Mouse (Mus musculus) stomach, embryonic 14.5 days (tissue): ENCODE measurements around the gene Gm21985. TPM values are rescaled to one million over a fixed set of nuclear protein-coding genes. Genes with fewer than 3 reads are reported as not detected.
A peak's percentile ranks its signal among the peaks of the same experiment; 100 is the strongest.

Experiments used
- ATAC-seq: fragments of 200-750 bp; cut with Nextera tagmentation; 2 replicates; pipeline ENCODE4 v1.8.0; 2017; ENCODE audit warnings: low read depth, moderate TSS enrichment; ENCODE audit not compliant: insufficient number of reproducible peaks, insufficient read depth, low FRiP score
- H3K27ac ChIP-seq: fragments of 300-500 bp; sonication (generic); 2 replicates; pipeline ENCODE4 v1.5.1; 2014; ENCODE audit warnings: mild to moderate bottlenecking, low read length, moderate library complexity, mixed read lengths
- H3K27me3 ChIP-seq: fragments of 300-500 bp; sonication (generic); 2 replicates; pipeline ENCODE4 v1.6.1; 2014; ENCODE audit warnings: low read length, control low read depth, mixed read lengths; ENCODE audit not compliant: control insufficient read depth, insufficient read depth
- H3K36me3 ChIP-seq: fragments of 300-500 bp; sonication (generic); 2 replicates; pipeline ENCODE4 v1.6.1; 2014; ENCODE audit warnings: mild to moderate bottlenecking, control low read depth, low read length, moderate library complexity, mixed read lengths; ENCODE audit not compliant: control insufficient read depth, insufficient read depth
- H3K4me1 ChIP-seq: fragments of 300-500 bp; sonication (generic); 2 replicates; pipeline ENCODE4 v1.6.1; 2014; ENCODE audit warnings: low read length, control low read depth, mixed read lengths; ENCODE audit not compliant: control insufficient read depth, insufficient read depth
- H3K4me2 ChIP-seq: fragments of 300-500 bp; sonication (generic); replicated peaks from 2 replicates; pipeline ENCODE4 v1.6.1; 2014; ENCODE audit warnings: low read depth, low read length, control low read depth
- H3K4me3 ChIP-seq: fragments of 300-500 bp; sonication (generic); 2 replicates; pipeline ENCODE4 v1.5.1; 2014; ENCODE audit warnings: low read depth, low read length, control low read depth
- H3K9ac ChIP-seq: fragments of 300-500 bp; sonication (generic); replicated peaks from 2 replicates; pipeline ENCODE4 v1.6.1; 2014; ENCODE audit warnings: low read depth, mild to moderate bottlenecking, control low read depth, low read length, moderate library complexity, mixed read lengths
- H3K9me3 ChIP-seq: fragments of 300-500 bp; sonication (generic); 2 replicates; pipeline ENCODE4 v1.6.1; 2016; ENCODE audit warnings: low read depth, low read length, control low read depth; ENCODE audit not compliant: control insufficient read depth
- WGBS: fragments of 180-500 bp; shearing (Covaris S2); extraction: QIAGEN DNeasy Blood & Tissue Kit; methylation state at CpG from one replicate; pipeline ENCODE4 v1.1.7; 2014; 5-methylcytosine and 5-hydroxymethylcytosine counted together
- polyA plus RNA-seq: library from polyadenylated mRNA; unstranded; fragments of >200 nt; fragmentation: Nextera tagmentation; extraction: Ambion mirVana; gene quantifications from 2 replicates; pipeline ENCODE4 v1.2.1, GENCODE M21; 2014

The Gm21985 gene
- polyA plus RNA-seq, 1 experiment from 2014 or later = not detected

GRCm38 (mm10) chr2:112378973-112379898 lies 113.1 kb downstream of the Gm21985 start, which contains the start of gene Katnbl1:
Katnbl1 (plus strand) TSS chr2:112379211.
- H3K4me3 ChIP-seq = peak within 1 kb of the TSS; percentile 78
- ATAC-seq = peak; percentile 99
- H3K36me3 ChIP-seq = no peaks in the 10 kb centered on the region
- H3K4me1 ChIP-seq = peaks cover 8% of the 10 kb centered on the region; the same call in 1 of the 2 replicates
- peak within 1 kb of the TSS; percentile 83 for H3K9ac ChIP-seq
- peak within 1 kb of the TSS; percentile 72 for H3K4me2 ChIP-seq
- under 1% methylated on average over 66 of the region's 72 CpGs for whole genome bisulfite sequencing
- no peaks in the 10 kb centered on the region for H3K27me3 ChIP-seq
- H3K27ac ChIP-seq = peak within 1 kb of the TSS; percentile 80
- H3K9me3 ChIP-seq = no peaks in the 10 kb centered on the region

DNA sequence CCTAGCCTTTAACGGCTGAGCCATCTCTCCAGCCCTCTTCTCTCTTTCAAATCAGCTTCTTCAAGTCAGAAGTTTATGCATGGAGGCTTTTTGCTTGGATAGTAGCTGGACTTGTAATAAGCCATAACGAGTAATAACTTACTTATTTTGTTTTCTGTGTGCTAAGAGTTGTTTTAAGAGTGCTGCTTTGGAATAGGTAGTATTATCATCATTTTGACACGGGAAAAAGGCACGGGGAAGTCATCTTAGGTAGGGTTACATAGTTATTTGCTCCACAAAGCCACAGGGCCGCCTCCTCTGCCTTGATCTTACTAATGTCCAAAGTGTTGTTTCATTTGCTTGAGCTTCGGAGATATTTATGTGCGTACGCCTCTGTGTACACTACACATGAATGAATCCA lies 114.0 kb downstream of the Gm21985 start:
- Histone ChIP-seq H3K4me2 (peak overlapping the region; percentile 72), H3K27ac (no peak overlapping the region), H3K9ac (peak overlapping the region; percentile 83), H3K9me3 (no peaks in the 10 kb centered on the region), H3K36me3 (no peaks in the 10 kb centered on the region), H3K4me1 (peaks cover 8% of the 10 kb centered on the region; the same call in 1 of the 2 replicates), H3K27me3 (no peaks in the 10 kb centered on the region), H3K4me3 (peak overlapping the region; percentile 78)
- 32% methylated on average over 8 of the region's 8 CpGs for WGBS
- ATAC-seq = no peak

DNA sequence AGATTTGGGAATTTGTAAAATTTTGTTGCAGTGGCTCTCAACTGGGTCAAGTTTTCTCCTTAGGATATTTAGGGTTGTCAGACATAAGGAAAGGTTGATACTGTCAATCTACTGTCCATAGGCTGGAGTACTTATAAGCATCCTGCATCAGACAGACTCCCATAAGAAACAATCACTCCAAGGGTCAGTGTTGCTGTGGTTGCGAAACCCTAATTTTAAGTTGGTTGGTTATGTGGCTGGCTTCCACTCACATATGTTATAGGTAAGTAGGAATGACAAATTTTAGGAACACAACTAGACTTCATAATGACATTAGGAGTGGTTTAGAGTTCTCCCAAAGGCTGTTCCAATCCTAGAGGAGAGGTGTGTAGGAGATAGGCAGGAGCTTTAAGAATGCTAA lies 115.1 kb downstream of the Gm21985 start:
- WGBS = 100% methylated on average over 1 of the region's 1 CpGs
- H3K36me3 ChIP-seq = no peaks in the 10 kb centered on the region
- no peaks in the 10 kb centered on the region for H3K27me3 ChIP-seq
- no peak overlapping the region for H3K27ac ChIP-seq
- H3K4me1 ChIP-seq = peaks cover 8% of the 10 kb centered on the region; the same call in 1 of the 2 replicates
- H3K4me2 ChIP-seq = no peak overlapping the region
- no peaks in the 10 kb centered on the region for H3K9me3 ChIP-seq
- ATAC-seq = no peak
- H3K4me3 ChIP-seq = no peak overlapping the region
- H3K9ac ChIP-seq = no peak overlapping the region

DNA sequence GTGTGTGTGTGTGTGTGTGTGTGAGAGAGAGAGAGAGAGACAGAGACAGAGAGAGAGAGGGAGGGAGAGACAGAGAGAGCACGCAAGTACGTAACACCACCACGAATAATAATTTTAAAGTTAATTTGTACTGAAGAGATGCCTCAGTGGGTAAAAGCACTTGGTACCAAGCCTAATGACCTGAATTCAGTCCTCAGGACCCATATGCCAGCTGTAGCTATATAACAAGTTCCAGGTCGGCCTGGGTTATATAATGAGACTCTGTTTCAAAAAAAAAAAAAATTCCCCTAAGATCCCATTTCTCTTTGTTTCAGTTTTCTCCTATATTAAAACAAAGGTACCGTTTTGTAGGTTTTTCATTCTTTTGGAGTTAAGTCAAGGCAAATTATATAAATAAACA lies 124.7 kb downstream of the Gm21985 start:
- Histone ChIP-seq H3K36me3 (no peaks in the 10 kb centered on the region), H3K27ac (no peak overlapping the region), H3K9me3 (no peaks in the 10 kb centered on the region), H3K27me3 (no peaks in the 10 kb centered on the region), H3K4me2 (no peak overlapping the region), H3K9ac (no peak overlapping the region), H3K4me3 (no peak overlapping the region), H3K4me1 (no peaks in the 10 kb centered on the region)
- 90% methylated on average over 5 of the region's 5 CpGs for WGBS
- no peak for ATAC-seq

DNA sequence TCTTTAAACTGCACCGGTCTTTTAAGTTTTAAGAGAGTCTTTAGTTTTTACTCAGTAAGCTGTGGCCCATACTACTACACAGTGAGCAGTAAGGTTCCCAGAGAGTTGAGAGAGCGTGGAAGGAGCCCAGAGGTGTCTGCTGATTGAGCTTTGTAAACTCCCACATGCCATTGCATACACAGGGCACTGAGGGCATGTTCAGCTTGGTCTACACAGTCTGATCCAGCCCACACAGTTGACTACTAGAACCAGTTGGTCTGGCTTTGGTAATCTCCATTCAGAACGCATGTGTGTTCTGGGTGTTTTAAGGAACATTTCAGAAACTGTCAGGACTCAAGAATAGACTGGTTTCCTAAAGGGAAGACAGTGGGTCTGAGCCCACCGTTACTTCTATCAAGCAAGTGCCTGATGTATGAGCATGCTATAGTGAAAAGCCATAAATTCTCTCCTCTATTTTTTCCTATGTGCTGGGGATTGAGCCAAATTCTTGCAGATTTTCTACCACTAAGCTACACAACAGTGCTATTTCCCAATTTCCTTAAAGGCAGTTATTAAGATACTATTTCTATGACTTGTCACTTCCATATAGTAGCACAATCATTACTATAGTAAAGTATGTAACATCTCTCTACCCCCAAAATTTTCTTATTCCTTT lies 125.4 kb downstream of the Gm21985 start:
- Histone ChIP-seq H3K27me3 (no peaks in the 10 kb centered on the region), H3K4me1 (no peaks in the 10 kb centered on the region), H3K27ac (no peak overlapping the region), H3K9me3 (no peaks in the 10 kb centered on the region), H3K36me3 (no peaks in the 10 kb centered on the region), H3K4me3 (no peak overlapping the region), H3K4me2 (no peak overlapping the region), H3K9ac (no peak overlapping the region)
- WGBS = 70% methylated on average over 4 of the region's 4 CpGs
- ATAC-seq = 0 out of 2 replicates have a peak, but pooled peaks have one; percentile 23

DNA sequence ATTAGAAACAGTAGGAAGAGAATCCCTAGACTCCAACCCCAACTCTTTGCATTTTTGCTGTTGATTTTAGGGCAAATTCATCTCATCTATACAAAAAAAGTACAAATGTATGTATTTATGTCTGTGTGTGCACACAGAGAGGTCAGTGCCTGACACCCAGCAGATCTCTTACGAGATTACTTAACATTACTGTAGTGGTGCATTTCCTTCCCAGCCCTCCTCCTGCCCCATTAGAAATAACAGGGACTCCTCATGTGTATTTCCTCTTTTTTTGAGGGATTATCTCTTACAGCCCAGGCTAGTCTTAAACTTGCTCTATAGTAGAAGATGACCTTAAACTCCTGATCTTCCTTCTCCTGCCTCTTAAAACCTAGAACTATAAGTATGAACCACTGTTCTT lies 126.6 kb downstream of the Gm21985 start:
- Histone ChIP-seq H3K27ac (no peak overlapping the region), H3K27me3 (no peaks in the 10 kb centered on the region), H3K9ac (no peak overlapping the region), H3K9me3 (no peaks in the 10 kb centered on the region), H3K4me2 (no peak overlapping the region), H3K36me3 (no peaks in the 10 kb centered on the region), H3K4me1 (no peaks in the 10 kb centered on the region), H3K4me3 (no peak overlapping the region)
- WGBS = 77% methylated on average over 1 of the region's 1 CpGs
- ATAC-seq = no peak

GRCm38 (mm10) chr2:112393958-112394357 lies 127.8 kb downstream of the Gm21985 start:
- no peak overlapping the region for H3K27ac ChIP-seq
- H3K4me1 ChIP-seq = no peaks in the 10 kb centered on the region
- H3K9ac ChIP-seq = no peak overlapping the region
- H3K4me3 ChIP-seq = no peak overlapping the region
- H3K9me3 ChIP-seq = no peaks in the 10 kb centered on the region
- H3K4me2 ChIP-seq = no peak overlapping the region
- H3K36me3 ChIP-seq = no peaks in the 10 kb centered on the region
- no peaks in the 10 kb centered on the region for H3K27me3 ChIP-seq
- ATAC-seq = no peak

- Histone ChIP-seq H3K4me3 (no peak overlapping the region), H3K9me3 (no peaks in the 10 kb centered on the region), H3K4me1 (no peaks in the 10 kb centered on the region), H3K36me3 (no peaks in the 10 kb centered on the region), H3K9ac (no peak overlapping the region), H3K4me2 (no peak overlapping the region), H3K27ac (no peak overlapping the region), H3K27me3 (no peaks in the 10 kb centered on the region)
- WGBS = 55% methylated on average over 1 of the region's 1 CpGs
- no peak for ATAC-seq
Observed at GRCm38 (mm10) chr2:112396649-112397048, 130.5 kb downstream of the Gm21985 start.
